21 mouse cellular contexts compared by ENCODE assay signal in the genomic region with DNA sequence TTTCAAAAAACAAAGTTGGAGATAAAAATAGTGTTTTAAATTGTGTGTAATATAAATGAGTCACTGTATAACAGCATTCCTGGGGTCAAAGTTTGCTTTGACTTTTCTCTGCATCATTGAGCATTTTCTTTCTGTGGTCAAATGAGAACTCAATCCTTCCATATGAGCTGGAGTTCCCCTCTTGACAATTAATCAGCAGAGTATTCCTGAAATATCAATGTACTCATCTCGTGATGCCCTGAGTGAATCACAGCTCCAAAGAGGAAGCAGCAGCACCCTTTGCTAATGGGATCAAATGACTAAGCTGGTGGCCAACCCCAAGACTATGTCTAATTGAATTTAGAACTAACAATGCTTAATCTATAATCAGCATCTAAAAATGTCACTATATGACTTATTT.
A peak's percentile ranks its signal among the peaks of the same experiment; 100 is the strongest.
DNase-seq lines count a peak whose midpoint lies in the region; TF ChIP-seq lines count a peak whose summit lies in the region.
"Had no signal": no experiment of that assay in that cellular context is flagged by ENCODE, and none has a peak within 500 bp of the region (broad histone marks: within the 10 kb centered on the region; RNA-seq: fewer than 3 reads in every experiment).

No protein-coding gene starts in this region.

- no peaks in the 10 kb centered on the region for H3K79me3 ChIP-seq in C2C12 (ENCODE audit: low read depth)

- H3K27me3 ChIP-seq in C2C12 (ENCODE audit: control insufficient read depth, insufficient read depth, insufficient read length), result no peaks in the 10 kb centered on the region
- H3K27me3 ChIP-seq: embryonic facial prominence, embryonic 12.5 days; embryonic facial prominence, embryonic 15.5 days; heart, embryonic 13.5 days had no signal

- no peaks in the 10 kb centered on the region for H3K36me3 ChIP-seq in C2C12 (ENCODE audit: control insufficient read depth, insufficient read depth)
- H3K36me3 ChIP-seq: embryonic facial prominence, embryonic 12.5 days; embryonic facial prominence, embryonic 15.5 days; heart, embryonic 10.5 days; heart, embryonic 13.5 days had no signal

- TF ChIP-seq CTCF in C2C12 (IDR thresholded peaks at IDR 0.05; ENCODE audit: control insufficient read depth, insufficient read depth, insufficient read length), result no peak

- no peaks in the 10 kb centered on the region for H3K79me2 ChIP-seq in C2C12 (ENCODE audit: control insufficient read depth, insufficient read depth)

- DNase-seq in NIH3T3 (ENCODE audit: low read depth), result peak; percentile 66
- DNase-seq in brain, adult 2 months (ENCODE audit: low read depth, low spot score), result peak; percentile 1
- no peak for DNase-seq in lung, postnatal 36 days
- no peak for DNase-seq in embryo, embryonic 10.5 days (ENCODE audit: low spot score)
- no peak for DNase-seq in heart, adult 8-10 months (ENCODE audit: low spot score)
- DNase-seq: adrenal gland, postnatal 10 days; adrenal gland, postnatal 36 days; cerebellum, adult 11-12 months; cerebellum, adult 8-10 months; cerebellum, postnatal 10 days; forebrain, postnatal 0 days; gastrocnemius, postnatal 25 days; heart, adult 18-20 months; heart, postnatal 14 days; heart, postnatal 4 days; kidney, adult 18-20 months had no signal

- no peak overlapping the region for H3K4me3 ChIP-seq in C2C12 (ENCODE audit: insufficient read depth, poor library complexity, severe bottlenecking)
- H3K4me3 ChIP-seq: embryonic facial prominence, embryonic 12.5 days; embryonic facial prominence, embryonic 15.5 days; heart, embryonic 10.5 days; heart, embryonic 13.5 days had no signal

- H3ac ChIP-seq in C2C12 (ENCODE audit: control insufficient read depth, insufficient read length, low read depth), result no peak overlapping the region

TF ChIP-seq in C2C12, 6 proteins besides CTCF, POLR2A, EP300 and RAD21:
- peak; percentile 59 for TF ChIP-seq FOSL1 (IDR thresholded peaks at IDR 0.05; ENCODE audit: insufficient read depth, low read length, poor library complexity, severe bottlenecking)
- no peak for TF ChIP-seq MYOG (IDR thresholded peaks at IDR 0.05; ENCODE audit: control insufficient read depth, extremely low read depth, insufficient read length)
- no peak for TF ChIP-seq CEBPB (IDR thresholded peaks at IDR 0.05; ENCODE audit: low read depth)
- TF ChIP-seq USF1 (IDR thresholded peaks at IDR 0.05; ENCODE audit: low read depth), result peak; percentile 2
- no peak for TF ChIP-seq MAX (IDR thresholded peaks at IDR 0.05)

Comparison
In these comparisons a context has a peak if more than half of its experiments do, and no peak if none do; other contexts are left out.
1. DNase-seq: peak in NIH3T3 (single experiment) and brain, adult 2 months (single experiment); none in lung, postnatal 36 days (single experiment), embryo, embryonic 10.5 days (single experiment) and heart, adult 8-10 months (single experiment).